Mouse (Mus musculus) lung, adult 2 months (tissue): Measurements from ENCODE around the gene Rrp7a. TPM values are rescaled to one million over a fixed set of nuclear protein-coding genes. Genes with fewer than 3 reads are reported as not detected.

Source experiments
- DNase-seq: peaks from one replicate; pipeline ENCODE4 v3.0.0; 2022
- H3K4me1 ChIP-seq: fragments of 200-500 bp; 2 replicates; pipeline ENCODE4 v1.6.1; 2011; ENCODE audit warnings: low read length; ENCODE audit not compliant: control insufficient read depth, insufficient read depth
- H3K4me3 ChIP-seq: fragments of 200-500 bp; replicated peaks from 2 replicates; pipeline ENCODE3; 2011; ENCODE audit warnings: low read depth, mild to moderate bottlenecking, control low read depth, low read length; ENCODE audit errors: extremely low read depth
- CTCF ChIP-seq: fragments of 200-500 bp; IDR thresholded peaks from 2 replicates; pipeline ENCODE4 v1.5.1; 2011; ENCODE audit warnings: mild to moderate bottlenecking, low read length, control low read depth; ENCODE audit not compliant: insufficient read depth
- POLR2A ChIP-seq: fragments of 200-500 bp; IDR thresholded peaks from 2 replicates; pipeline ENCODE4 v1.6.1; 2011; ENCODE audit warnings: low read depth, mild to moderate bottlenecking, control low read depth, low read length, borderline replicate concordance; ENCODE audit errors: extremely low read depth
- WGBS: fragments of 180-500 bp; shearing (Covaris S2); methylation state at CpG from one replicate; pipeline ENCODE4 v1.1.7; 2018; 5-methylcytosine and 5-hydroxymethylcytosine counted together
- polyA plus RNA-seq: library from polyadenylated mRNA; depleted of rRNA; stranded (reverse); fragments of >200 nt; gene quantifications from 2 replicates; pipeline ENCODE4 v1.2.3, GENCODE M21; 2012; rRNA removed

The Rrp7a gene
- polyA plus RNA-seq, 1 experiment, result 85.3 TPM

DNA sequence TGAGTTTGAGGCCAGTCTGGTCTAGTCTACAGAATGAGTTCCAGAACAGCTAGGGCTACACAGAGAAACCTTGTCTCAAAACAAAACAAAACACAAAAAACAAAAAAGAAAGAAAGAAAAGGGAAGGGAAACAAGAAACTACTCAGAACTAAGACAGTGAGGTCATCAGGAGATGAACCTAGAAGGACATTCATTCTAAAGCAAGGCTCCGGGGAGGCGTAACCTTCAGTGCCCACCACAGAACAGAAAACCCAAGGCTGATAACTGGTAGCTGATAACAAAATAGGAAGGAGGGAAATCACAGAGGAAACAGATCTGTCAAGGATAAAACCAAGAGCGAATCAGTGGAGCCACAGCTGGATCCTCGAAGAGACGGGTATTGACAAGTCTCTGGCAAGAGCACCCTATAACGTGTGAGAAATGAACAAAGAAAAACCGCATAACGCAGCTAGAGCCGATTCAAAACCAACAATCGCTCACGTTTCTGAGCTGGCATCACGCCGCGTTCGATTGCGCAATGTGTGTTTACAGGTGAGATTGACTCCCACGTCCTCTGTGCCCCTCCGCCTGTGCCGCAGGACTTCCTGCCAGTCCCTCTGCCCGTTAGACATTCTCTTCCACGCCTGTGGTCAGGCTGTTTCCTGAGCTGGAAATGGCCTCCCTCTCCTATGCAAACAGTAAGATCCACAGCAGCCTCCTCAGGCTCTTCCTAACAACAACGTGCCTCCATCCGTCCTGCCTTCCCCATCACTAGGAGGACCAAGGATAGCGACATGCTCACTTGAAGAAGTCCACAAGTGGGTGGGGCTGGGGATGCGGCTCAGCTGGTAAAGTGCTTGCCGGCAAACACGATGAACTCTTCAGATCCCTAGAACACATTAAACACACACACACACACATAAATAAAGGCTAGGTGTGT lies 46.7 kb downstream of the Rrp7a start:
- Histone ChIP-seq H3K4me3 (no peak overlapping the region), H3K4me1 (peaks cover 6% of the 10 kb centered on the region)
- TF ChIP-seq CTCF, result no peak
- no peak for TF ChIP-seq POLR2A
- WGBS, result 17% methylated on average over 27 of the region's 27 CpGs
- peak; percentile 36 for DNase-seq

DNA sequence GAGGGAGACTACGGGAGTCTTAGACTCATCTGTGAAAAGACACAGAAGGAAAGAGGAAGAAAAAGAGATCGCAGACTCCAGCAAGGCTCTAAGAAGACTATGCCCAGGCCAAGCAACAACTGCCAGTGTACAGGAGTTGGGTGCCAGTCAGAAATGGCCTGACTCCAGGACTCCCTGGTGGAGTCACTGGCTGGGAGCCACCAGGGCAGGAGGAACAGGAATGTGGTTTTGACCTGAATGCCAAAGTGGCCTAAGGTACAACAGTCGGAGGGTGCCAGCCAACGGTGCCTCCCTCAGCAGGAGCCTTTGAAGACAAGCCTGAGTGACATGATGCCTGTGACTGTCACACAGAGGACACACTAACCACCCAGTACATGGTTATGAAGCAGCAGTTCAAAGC lies 48.4 kb downstream of the Rrp7a start:
- DNase-seq, result peak; percentile 37
- H3K4me1 ChIP-seq, result peaks cover 6% of the 10 kb centered on the region
- H3K4me3 ChIP-seq, result no peak overlapping the region
- 65% methylated on average over 4 of the region's 4 CpGs for WGBS
- no peak for TF ChIP-seq CTCF
- TF ChIP-seq POLR2A, result no peak

DNA sequence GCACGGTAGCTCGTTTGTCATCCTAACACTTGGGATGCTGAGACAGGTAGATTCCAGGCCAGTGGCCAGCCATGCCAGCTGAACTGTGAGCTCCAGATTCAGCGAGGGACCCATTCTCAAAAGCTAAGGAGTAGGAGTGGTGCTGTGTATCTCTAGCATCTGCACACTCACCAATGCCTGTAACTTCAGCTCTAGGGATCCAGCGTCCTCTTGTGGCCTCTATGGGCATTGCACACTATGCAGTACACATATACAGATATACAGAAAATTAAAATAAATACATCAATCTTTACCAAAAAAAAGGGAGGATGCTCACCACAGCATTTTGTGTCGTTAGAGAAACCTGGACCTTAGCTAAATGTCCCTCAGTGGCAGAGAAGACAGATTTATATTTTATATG lies 50.8 kb downstream of the Rrp7a start:
- TF ChIP-seq CTCF, result no peak
- no peak for TF ChIP-seq POLR2A
- H3K4me3 ChIP-seq, result no peak overlapping the region
- peaks cover 6% of the 10 kb centered on the region for H3K4me1 ChIP-seq
- WGBS, result 86% methylated on average over 5 of the region's 5 CpGs
- DNase-seq, result no peak

DNA sequence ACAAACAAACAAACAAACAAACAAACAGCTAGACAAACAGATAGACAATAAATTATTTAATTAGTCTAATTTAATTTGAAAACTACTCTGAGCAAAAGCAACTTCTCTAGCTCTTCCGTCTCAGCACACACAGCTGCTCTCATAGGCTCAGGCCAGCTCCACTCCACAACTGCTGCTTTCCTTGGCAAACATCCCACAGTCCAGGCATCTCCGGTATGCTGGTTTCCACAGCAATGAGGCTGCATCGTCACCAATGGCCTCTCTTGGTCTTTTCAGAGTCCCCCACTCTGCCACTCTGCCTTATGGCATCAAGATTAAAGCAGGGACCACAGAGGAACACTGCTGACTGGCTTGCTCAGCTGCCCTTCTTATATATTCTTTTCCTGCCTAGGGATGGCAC lies 51.7 kb downstream of the Rrp7a start:
- no peak for TF ChIP-seq POLR2A
- no peak for TF ChIP-seq CTCF
- H3K4me1 ChIP-seq, result peaks cover 3% of the 10 kb centered on the region
- DNase-seq, result peak; percentile 26
- WGBS, result 31% methylated on average over 3 of the region's 3 CpGs
- no peak overlapping the region for H3K4me3 ChIP-seq

DNA sequence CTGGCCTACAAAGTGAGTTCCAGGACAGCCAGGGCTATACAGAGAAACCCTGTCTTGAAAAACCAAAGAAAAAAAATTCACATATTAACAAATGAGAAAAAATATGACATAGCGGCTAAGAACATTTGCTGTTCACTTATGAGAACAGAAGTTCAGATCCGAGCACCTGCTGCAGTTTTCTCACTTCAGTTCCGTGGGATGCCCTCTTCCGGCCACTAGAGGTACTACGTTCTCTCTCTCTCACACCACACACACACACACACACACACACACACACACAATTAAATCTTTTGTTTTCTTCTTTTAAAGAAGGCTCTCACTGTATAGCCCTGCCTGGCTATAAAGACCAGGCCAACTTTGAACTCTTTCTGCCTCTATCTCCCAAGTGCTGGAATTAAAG lies 54.3 kb downstream of the Rrp7a start:
- TF ChIP-seq POLR2A, result no peak
- no peak for TF ChIP-seq CTCF
- 98% methylated on average over 5 of the region's 5 CpGs for WGBS
- no peak overlapping the region for H3K4me3 ChIP-seq

DNA sequence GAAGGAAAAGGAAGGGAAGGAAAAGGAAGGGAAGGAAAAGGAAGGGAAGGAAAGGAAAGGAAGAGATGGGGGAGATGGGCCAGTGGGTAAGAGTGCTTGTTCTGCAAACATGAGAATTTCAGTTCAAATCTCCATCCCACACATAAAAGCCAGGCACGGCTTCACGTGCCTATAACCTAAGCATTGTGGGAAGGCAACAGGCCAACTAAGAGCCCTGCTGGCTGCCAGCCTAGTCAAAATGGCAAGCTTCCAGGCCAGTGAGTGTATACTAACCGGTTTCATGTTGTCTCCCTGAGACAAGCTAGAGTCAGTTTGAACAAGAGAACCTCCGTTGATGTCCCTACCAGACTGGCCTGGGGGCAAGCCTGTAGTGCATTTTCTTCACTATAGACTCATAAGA lies 57.1 kb downstream of the Rrp7a start:
- 23% methylated on average over 4 of the region's 4 CpGs for WGBS
- peak; percentile 59 for DNase-seq

More for the DNA sequence above, 54.3 kb downstream of the Rrp7a start:
- DNase-seq, result no peak
- no peaks in the 10 kb centered on the region for H3K4me1 ChIP-seq

More for the DNA sequence above, 57.1 kb downstream of the Rrp7a start:
- Histone ChIP-seq H3K4me1 (no peaks in the 10 kb centered on the region), H3K4me3 (no peak overlapping the region)
- TF ChIP-seq POLR2A (no peak), CTCF (no peak)

Other genes with a start within 250 kb of the Rrp7a start
- gene Tcf20, start 134.9 kb downstream of the Rrp7a start, polyA plus RNA-seq, result 12.6 and 16.8 TPM in 2 replicates
- 13.7 and 19.3 TPM in 2 replicates for gene Nfam1, start 89.5 kb downstream of the Rrp7a start, polyA plus RNA-seq
- 38.6 and 43.5 TPM in 2 replicates for gene Serhl, start 33.3 kb downstream of the Rrp7a start, polyA plus RNA-seq
- gene Poldip3, start 26.6 kb upstream of the Rrp7a start, polyA plus RNA-seq, result 46.5 and 55.8 TPM in 2 replicates
- 438 and 440 TPM in 2 replicates for gene Cyb5r3, start 49.8 kb upstream of the Rrp7a start, polyA plus RNA-seq
- gene A4galt, start 129.0 kb upstream of the Rrp7a start, polyA plus RNA-seq, result 42.6 and 74.6 TPM in 2 replicates
- 27.2 and 31.1 TPM in 2 replicates for gene Arfgap3, start 227.4 kb upstream of the Rrp7a start, polyA plus RNA-seq